ENCODE assay signal across 16 mouse cellular contexts in the genomic region with DNA sequence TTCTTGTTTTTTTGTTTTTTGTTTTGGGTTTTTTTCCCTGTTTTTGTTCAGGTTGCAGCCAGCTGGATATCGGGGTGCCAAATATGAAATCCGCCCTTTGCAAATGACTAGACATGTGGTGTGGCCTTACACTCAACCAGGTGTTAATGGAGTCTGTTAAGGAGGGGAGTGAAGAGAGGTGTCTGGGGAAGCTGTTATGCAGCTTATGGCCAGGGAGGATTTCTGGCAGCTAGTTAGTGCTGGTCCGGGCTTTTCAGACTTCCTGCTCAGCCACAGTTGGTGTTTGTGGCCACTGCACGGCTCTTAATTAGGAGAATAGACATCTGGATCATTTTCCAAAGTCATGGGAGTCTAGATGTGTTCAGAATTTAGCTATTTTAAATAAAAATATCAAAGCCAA.
DNase-seq lines count a peak whose midpoint lies in the region; ATAC-seq and TF ChIP-seq lines count a peak whose summit lies in the region.
"Had no signal": no experiment of that assay in that cellular context is flagged by ENCODE, and none has a peak within 500 bp of the region (broad histone marks: within the 10 kb centered on the region; RNA-seq: fewer than 3 reads in every experiment).

No protein-coding gene starts in this region.

- no peak for TF ChIP-seq CTCF in brain, embryonic 14.5 days (IDR thresholded peaks at IDR 0.05; ENCODE audit: borderline replicate concordance, extremely low read depth, insufficient read depth, insufficient read length)
- no peak for TF ChIP-seq CTCF in embryonic fibroblast, embryonic 13.5 days (IDR thresholded peaks at IDR 0.05; ENCODE audit: borderline replicate concordance, insufficient read depth, low read length)

- no peak for TF ChIP-seq POLR2A in brain, embryonic 14.5 days (IDR thresholded peaks at IDR 0.05; ENCODE audit: borderline replicate concordance, extremely low read depth, insufficient read depth, insufficient read length, poor library complexity, severe bottlenecking)
- TF ChIP-seq POLR2A in embryonic fibroblast, embryonic 13.5 days (IDR thresholded peaks at IDR 0.05; ENCODE audit: low read depth, low read length): no peak

- peak overlapping the region; percentile 26; the same call in 1 of the 2 replicates for H3K27ac ChIP-seq in embryonic fibroblast, embryonic 13.5 days (ENCODE audit: insufficient read depth, low read length)
- peak overlapping the region; percentile 47 for H3K27ac ChIP-seq in limb, embryonic 12.5 days
- H3K27ac ChIP-seq: heart, embryonic 13.5 days; hindbrain, embryonic 15.5 days; liver, embryonic 13.5 days had no signal

- H3K9ac ChIP-seq in limb, embryonic 12.5 days (replicated peaks): no peak overlapping the region
- H3K9ac ChIP-seq: heart, embryonic 13.5 days; hindbrain, embryonic 15.5 days; liver, embryonic 13.5 days had no signal

- H3K4me1 ChIP-seq in embryonic fibroblast, embryonic 13.5 days (ENCODE audit: control insufficient read depth, insufficient read depth, low read length): peaks cover 6% of the 10 kb centered on the region; the same call in 1 of the 2 replicates
- peaks cover 32% of the 10 kb centered on the region for H3K4me1 ChIP-seq in limb, embryonic 12.5 days (replicated peaks)
- H3K4me1 ChIP-seq: hindbrain, embryonic 15.5 days; liver, embryonic 13.5 days had no signal

- no peak overlapping the region for H3K4me3 ChIP-seq in embryonic fibroblast, embryonic 13.5 days (ENCODE audit: insufficient read depth, low read length)
- no peak overlapping the region for H3K4me3 ChIP-seq in limb, embryonic 12.5 days (replicated peaks)
- H3K4me3 ChIP-seq: heart, embryonic 13.5 days; hindbrain, embryonic 15.5 days; liver, embryonic 13.5 days; myocyte had no signal

- no peaks in the 10 kb centered on the region for H3K27me3 ChIP-seq in limb, embryonic 12.5 days
- H3K27me3 ChIP-seq: heart, embryonic 13.5 days; hindbrain, embryonic 15.5 days; liver, embryonic 13.5 days had no signal

- H3K9me3 ChIP-seq in limb, embryonic 12.5 days: no peaks in the 10 kb centered on the region
- H3K9me3 ChIP-seq: heart, embryonic 13.5 days; hindbrain, embryonic 15.5 days; liver, embryonic 13.5 days had no signal

- DNase-seq in heart, adult 11 months: peak; percentile 65
- DNase-seq in heart, adult 9 months (ENCODE audit: low spot score in 2 of 2): no peak
- peak; percentile 71 for DNase-seq in brain, embryonic 14.5 days (ENCODE audit: low read depth)
- no peak for DNase-seq in adrenal gland, postnatal 25 days
- no peak for DNase-seq in cerebellum, postnatal 36 days
- DNase-seq: adrenal gland, postnatal 14 days; cerebellum, adult 8-10 months; heart, postnatal 36 days; liver, embryonic 13.5 days; midbrain, embryonic 14.5 days had no signal

- ATAC-seq in limb, embryonic 12.5 days (ENCODE audit: insufficient number of reproducible peaks, insufficient read depth, low FRiP score, low TSS enrichment, low read depth): no peak
- ATAC-seq: lung, postnatal 0 days had no signal

- H3K4me2 ChIP-seq in limb, embryonic 12.5 days: 0 out of 2 replicates have a peak overlapping the region, but pooled peaks have one; percentile 4
- H3K4me2 ChIP-seq: heart, embryonic 13.5 days; hindbrain, embryonic 15.5 days; liver, embryonic 13.5 days had no signal

- 7% methylated on average over 4 of the region's 4 CpGs for WGBS in limb, embryonic 12.5 days

- no peaks in the 10 kb centered on the region for H3K36me3 ChIP-seq in limb, embryonic 12.5 days
- H3K36me3 ChIP-seq: heart, embryonic 13.5 days; hindbrain, embryonic 15.5 days; liver, embryonic 13.5 days had no signal

Comparison
In these comparisons a context has a peak if more than half of its experiments do, and no peak if none do; other contexts are left out.
1. DNase-seq: peak in heart, adult 11 months (single experiment) and brain, embryonic 14.5 days (single experiment); none in heart, adult 9 months (0 of 2), adrenal gland, postnatal 25 days (single experiment) and cerebellum, postnatal 36 days (0 of 2).